Mouse (Mus musculus) ES-E14 (cell line): ENCODE measurements around the gene Adgrl3.

Source experiments
- CHD2 ChIP-seq: IDR thresholded peaks from 2 replicates; pipeline ENCODE4 v1.6.1; 2014; ENCODE audit warnings: mild to moderate bottlenecking, low read depth, low read length, inconsistent platforms
- HCFC1 ChIP-seq: IDR thresholded peaks from 2 replicates; pipeline ENCODE4 v1.6.1; 2012; ENCODE audit warnings: low read length, inconsistent platforms, borderline replicate concordance; ENCODE audit not compliant: insufficient read depth
- MAFK ChIP-seq: IDR thresholded peaks from 2 replicates; pipeline ENCODE4 v1.6.1; 2014; ENCODE audit warnings: mild to moderate bottlenecking, low read depth, low read length, inconsistent platforms; ENCODE audit not compliant: insufficient read depth
- ZNF384 ChIP-seq: IDR thresholded peaks from 2 replicates; pipeline ENCODE4 v1.6.1; 2012; ENCODE audit warnings: low read depth, low read length, inconsistent platforms

DNA sequence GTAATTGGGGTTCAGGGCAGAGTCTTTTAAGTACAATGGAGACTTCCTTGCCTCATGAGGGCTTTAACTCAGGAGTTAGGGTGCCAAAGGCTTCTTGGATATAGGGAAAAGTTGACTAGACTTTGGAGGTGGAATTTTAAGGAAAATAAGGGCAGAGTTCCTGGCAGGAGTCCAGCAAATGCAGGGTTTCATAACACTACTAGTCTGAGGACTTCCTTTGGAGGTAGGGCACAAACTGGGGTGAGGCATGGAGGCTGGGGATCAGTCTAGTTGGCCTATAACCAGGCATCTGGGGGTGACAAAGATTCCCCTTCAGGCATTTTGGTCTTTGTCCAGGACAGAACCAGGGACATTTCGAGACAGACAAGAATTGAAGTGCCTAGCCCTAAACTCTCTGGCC is 546.6 kb downstream of the Adgrl3 start:
- TF ChIP-seq HCFC1, result no peak
- no peak for TF ChIP-seq CHD2
- no peak for TF ChIP-seq MAFK
- no peak for TF ChIP-seq ZNF384
